7 mouse cellular contexts compared by ENCODE assay signal in the genomic region with DNA sequence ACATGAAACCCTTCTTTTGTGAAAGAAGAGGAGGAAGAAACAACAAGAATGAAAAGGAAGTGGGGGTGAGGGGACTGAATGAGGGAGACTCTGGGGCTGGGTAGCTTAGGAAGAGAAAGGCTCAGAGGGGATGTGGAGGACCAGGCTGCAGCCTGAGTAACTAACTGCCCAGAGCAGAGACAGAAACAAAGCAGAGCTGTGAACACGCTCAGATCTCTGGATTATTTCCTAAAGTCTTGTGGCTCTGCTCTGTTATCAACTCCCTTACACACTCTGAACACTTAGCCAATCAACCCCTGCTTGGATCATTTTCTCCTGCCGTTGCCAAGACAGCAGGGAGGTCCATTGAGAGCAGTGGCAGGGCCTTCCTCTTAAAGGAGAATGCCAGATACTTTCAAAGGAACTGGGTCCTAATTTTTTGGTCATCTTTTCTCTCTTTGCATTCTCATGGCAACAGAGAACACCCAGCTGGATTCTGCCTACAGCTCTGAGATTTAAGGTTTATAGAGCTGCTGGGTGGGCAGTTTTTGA. TPM values are rescaled to one million over a fixed set of nuclear protein-coding genes. Genes with fewer than 3 reads are reported as not detected.
DNase-seq lines count a peak whose midpoint lies in the region; ATAC-seq lines count a peak whose summit lies in the region.

No protein-coding gene starts in this region.

- no peak overlapping the region for H3K4me2 ChIP-seq in embryonic facial prominence, embryonic 12.5 days (replicated peaks)
- H3K4me2 ChIP-seq in heart, embryonic 11.5 days: peak overlapping the region; percentile 27

- H3K27me3 ChIP-seq in embryonic facial prominence, embryonic 12.5 days: no peaks in the 10 kb centered on the region
- H3K27me3 ChIP-seq in heart, embryonic 11.5 days (ENCODE audit: control insufficient read depth, insufficient read depth, low read length): no peaks in the 10 kb centered on the region

- no peak for ATAC-seq in embryonic facial prominence, embryonic 12.5 days (ENCODE audit: insufficient number of reproducible peaks, insufficient read depth, low FRiP score, low TSS enrichment)
- ATAC-seq in heart, embryonic 11.5 days (replicated peaks; ENCODE audit: insufficient number of reproducible peaks, low FRiP score, low TSS enrichment): 0 out of 2 replicates have a peak, but pooled peaks have one; percentile 52
- ATAC-seq in megakaryocyte, adult 5-6 weeks (ENCODE audit: poor library complexity, severe bottlenecking): no peak

- H3K36me3 ChIP-seq in embryonic facial prominence, embryonic 12.5 days: no peaks in the 10 kb centered on the region
- H3K36me3 ChIP-seq in heart, embryonic 11.5 days (ENCODE audit: control insufficient read depth, insufficient read depth, low read length): no peaks in the 10 kb centered on the region

- no peak overlapping the region for H3K4me3 ChIP-seq in embryonic facial prominence, embryonic 12.5 days
- no peak overlapping the region for H3K4me3 ChIP-seq in heart, embryonic 11.5 days (ENCODE audit: low read depth, low read length)

- peak overlapping the region; percentile 24; the same call in 1 of the 2 replicates for H3K27ac ChIP-seq in embryonic facial prominence, embryonic 12.5 days
- peak overlapping the region; percentile 50 for H3K27ac ChIP-seq in heart, embryonic 11.5 days (ENCODE audit: low read depth, low read length)

- WGBS in embryonic facial prominence, embryonic 12.5 days: 5% methylated on average over 2 of the region's 2 CpGs
- 4% methylated on average over 2 of the region's 2 CpGs for WGBS in heart, embryonic 11.5 days (ENCODE audit: insufficient replicate concordance)

- intact Hi-C loops in left cerebral cortex, postnatal 4 days (cut with DNase I): no loop called here
- intact Hi-C loops in left cerebral cortex, postnatal 36 days (cut with DNase I): no loop called here

- H3K4me1 ChIP-seq in embryonic facial prominence, embryonic 12.5 days: 0 out of 2 replicates have a peak, but pooled peaks cover 4% of the 10 kb centered on the region
- H3K4me1 ChIP-seq in heart, embryonic 11.5 days (ENCODE audit: control insufficient read depth, insufficient read depth, low read length): peaks cover 28% of the 10 kb centered on the region

- peak; percentile 24 for DNase-seq in left cerebral cortex, postnatal 4 days
- no peak for DNase-seq in left cerebral cortex, postnatal 36 days (ENCODE audit: low spot score in 2 of 2)
- peak; percentile 36 for DNase-seq in lung, postnatal 25 days (ENCODE audit: low spot score)
- no peak for DNase-seq in thymus, postnatal 36 days

- no peaks in the 10 kb centered on the region for H3K9me3 ChIP-seq in embryonic facial prominence, embryonic 12.5 days
- H3K9me3 ChIP-seq in heart, embryonic 11.5 days (replicated peaks; ENCODE audit: control insufficient read depth, low read length): no peaks in the 10 kb centered on the region

- H3K9ac ChIP-seq in embryonic facial prominence, embryonic 12.5 days: no peak overlapping the region
- H3K9ac ChIP-seq in heart, embryonic 11.5 days (ENCODE audit: low read depth, low read length): peak overlapping the region; percentile 16; the same call in 1 of the 2 replicates

RNA-seq across cellular contexts. Expression of a gene that starts 5.5 kb away (rescaled TPM):
- total RNA-seq in left cerebral cortex, postnatal 4 days (2021): 100 to 1,000 TPM; 116 to 117 TPM
- total RNA-seq in left cerebral cortex, postnatal 36 days (2021): 100 to 1,000 TPM; 122 to 133 TPM
- 4.6 and 5.1 TPM in 2 replicates for polyA plus RNA-seq in embryonic facial prominence, embryonic 12.5 days (2016; fragmentation: Nextera tagmentation; extraction: Ambion mirVana)
- 37.4 and 42.5 TPM in 2 replicates for polyA plus RNA-seq in heart, embryonic 11.5 days (2014; fragmentation: Nextera tagmentation; extraction: Ambion mirVana)
- 0.07 TPM in 1 of 2 replicates, not detected in the other for total RNA-seq in megakaryocyte, adult 5-6 weeks (2015)
- not detected in 2 replicates for total RNA-seq in megakaryocyte, adult 5-6 weeks (2017)

RNA-seq across cellular contexts. Expression of a gene that starts 48.7 kb away (rescaled TPM):
- 1 to 10 TPM; 5.6 to 7.9 TPM for total RNA-seq in left cerebral cortex, postnatal 4 days (2021)
- 1 to 10 TPM; 5.0 to 5.9 TPM for total RNA-seq in left cerebral cortex, postnatal 36 days (2021)
- polyA plus RNA-seq in embryonic facial prominence, embryonic 12.5 days (2016; fragmentation: Nextera tagmentation; extraction: Ambion mirVana): 13.2 and 14.1 TPM in 2 replicates
- 10.0 and 11.1 TPM in 2 replicates for polyA plus RNA-seq in heart, embryonic 11.5 days (2014; fragmentation: Nextera tagmentation; extraction: Ambion mirVana)
- total RNA-seq in megakaryocyte, adult 5-6 weeks (2015): 6.6 and 8.1 TPM in 2 replicates
- 6.8 and 8.2 TPM in 2 replicates for total RNA-seq in megakaryocyte, adult 5-6 weeks (2017)

Comparison
In these comparisons a context has a peak if more than half of its experiments do, and no peak if none do; other contexts are left out.
1. DNase-seq: peak in left cerebral cortex, postnatal 4 days (single experiment) and lung, postnatal 25 days (single experiment); none in left cerebral cortex, postnatal 36 days (0 of 2) and thymus, postnatal 36 days (0 of 2).
2. RNA of a gene that starts 5.5 kb away (total RNA-seq): 122 to 133 TPM in left cerebral cortex, postnatal 36 days and 116 to 117 TPM in left cerebral cortex, postnatal 4 days; 0.07 TPM in megakaryocyte, adult 5-6 weeks; every median in the first group is over 100 times any median in the second.